Mouse (Mus musculus): Measurements from ENCODE around the gene Trex1. TPM values are rescaled to one million over a fixed set of nuclear protein-coding genes. Genes with fewer than 3 reads are reported as not detected.

Gene Trex1
- polyA plus RNA-seq, 1 experiment = 45.2 TPM

GRCm38 (mm10) chr9:109052490-109053260 lies 6.9 kb downstream of the Trex1 start:
- WGBS = 87% methylated on average over 9 of the region's 9 CpGs
- Histone ChIP-seq H3K27ac (ENCODE audit: insufficient read depth, low read depth, low read length) (no peak overlapping the region), H3K36me3 (ENCODE audit: control insufficient read depth, insufficient read depth, low read length) (no peaks in the 10 kb centered on the region), H3K4me1 (ENCODE audit: control insufficient read depth, insufficient read depth, low read length) (0 out of 2 replicates have a peak, but pooled peaks cover 3% of the 10 kb centered on the region), H3K27me3 (replicated peaks; ENCODE audit: control insufficient read depth, insufficient read depth, low read length) (no peaks in the 10 kb centered on the region), H3K4me3 (ENCODE audit: insufficient read depth, low read depth, low read length) (no peak overlapping the region)
- no peak for TF ChIP-seq POLR2A (IDR thresholded peaks at IDR 0.05; ENCODE audit: low read depth, low read length)
- TF ChIP-seq CTCF (conservative IDR thresholded peaks at IDR 0.05; ENCODE audit: insufficient read depth, insufficient read length, low read depth, low read length) = no peak
- no peak for DNase-seq

DNA sequence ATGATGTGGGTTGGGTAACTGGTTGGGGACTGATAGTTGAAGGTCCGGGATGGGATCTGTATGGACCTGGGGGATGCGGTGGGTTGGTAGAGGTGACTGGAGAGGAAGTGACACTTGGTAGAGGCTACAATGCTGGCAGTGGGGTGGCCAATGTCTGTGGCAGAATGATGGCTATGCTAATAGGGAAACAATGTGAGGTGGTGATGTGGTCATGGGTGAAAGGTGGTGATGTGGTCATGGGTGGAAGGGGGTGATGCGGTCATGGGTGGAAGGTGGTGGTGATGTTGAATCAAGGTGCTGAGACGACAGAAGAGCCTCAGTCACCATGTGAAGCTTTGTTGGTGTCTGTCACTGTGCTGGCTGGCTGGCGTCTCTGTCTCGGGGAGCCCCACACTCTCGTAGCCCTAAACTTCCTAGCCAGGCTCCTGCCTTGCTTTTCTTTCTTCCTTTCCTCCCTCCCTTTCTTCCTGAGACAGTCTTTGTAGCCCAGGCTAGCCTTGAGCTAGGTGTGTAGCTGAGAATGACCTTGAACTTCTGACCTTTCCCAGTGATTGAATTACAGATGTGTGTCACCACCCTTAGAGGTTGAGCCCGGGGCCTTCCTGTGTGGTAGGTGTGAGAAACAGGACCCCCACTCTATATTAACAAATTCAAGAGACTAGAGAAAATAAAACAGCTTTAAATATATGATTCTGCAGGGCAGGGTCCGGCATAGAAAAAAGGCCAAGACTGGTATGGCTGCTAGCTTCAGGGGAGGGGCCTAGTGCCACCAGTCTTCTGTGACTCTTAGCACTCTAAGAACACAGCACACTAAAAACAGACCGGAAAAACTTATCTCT lies 7.7 kb downstream of the Trex1 start:
- Histone ChIP-seq H3K27me3 (replicated peaks; ENCODE audit: control insufficient read depth, insufficient read depth, low read length) (no peaks in the 10 kb centered on the region), H3K4me3 (ENCODE audit: insufficient read depth, low read depth, low read length) (no peak overlapping the region), H3K27ac (ENCODE audit: insufficient read depth, low read depth, low read length) (no peak overlapping the region), H3K36me3 (ENCODE audit: control insufficient read depth, insufficient read depth, low read length) (no peaks in the 10 kb centered on the region), H3K4me1 (ENCODE audit: control insufficient read depth, insufficient read depth, low read length) (0 out of 2 replicates have a peak, but pooled peaks cover 3% of the 10 kb centered on the region)
- WGBS = 91% methylated on average over 10 of the region's 10 CpGs
- no peak for DNase-seq
- TF ChIP-seq POLR2A (IDR thresholded peaks at IDR 0.05; ENCODE audit: low read depth, low read length) (no peak), CTCF (conservative IDR thresholded peaks at IDR 0.05; ENCODE audit: insufficient read depth, insufficient read length, low read depth, low read length) (no peak)

DNA sequence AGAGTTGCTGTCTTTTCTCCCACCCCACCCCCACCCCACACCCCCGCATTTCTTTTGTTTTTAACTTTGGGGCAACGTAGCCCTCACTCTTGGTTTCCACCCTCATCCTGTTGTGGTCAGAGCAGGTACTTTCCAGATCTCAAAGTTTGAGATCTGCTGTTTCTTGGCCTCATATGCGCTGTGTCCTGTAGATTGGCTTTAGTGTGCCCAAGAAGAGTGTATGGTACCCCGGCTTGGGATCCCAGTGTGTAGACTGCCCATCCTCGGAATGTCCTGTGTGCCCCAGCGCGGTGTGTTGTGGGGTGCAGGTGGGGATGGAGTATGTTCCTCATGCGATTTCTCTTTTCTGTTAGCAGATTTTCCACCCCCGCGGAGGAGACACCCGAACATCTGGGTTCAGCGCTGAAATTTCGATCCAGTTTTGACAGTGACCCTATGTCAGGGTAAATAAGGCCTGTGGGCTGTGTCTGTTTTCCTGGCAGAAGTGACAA lies 8.5 kb downstream of the Trex1 start:
- H3K27me3 ChIP-seq (replicated peaks; ENCODE audit: control insufficient read depth, insufficient read depth, low read length) = no peaks in the 10 kb centered on the region
- TF ChIP-seq CTCF (conservative IDR thresholded peaks at IDR 0.05; ENCODE audit: insufficient read depth, insufficient read length, low read depth, low read length) (no peak), POLR2A (IDR thresholded peaks at IDR 0.05; ENCODE audit: low read depth, low read length) (no peak)
- WGBS = 87% methylated on average over 13 of the region's 13 CpGs
- no peak for DNase-seq
- H3K4me1 ChIP-seq (ENCODE audit: control insufficient read depth, insufficient read depth, low read length) = 0 out of 2 replicates have a peak, but pooled peaks cover 3% of the 10 kb centered on the region
- no peaks in the 10 kb centered on the region for H3K36me3 ChIP-seq (ENCODE audit: control insufficient read depth, insufficient read depth, low read length)
- no peak overlapping the region for H3K4me3 ChIP-seq (ENCODE audit: insufficient read depth, low read depth, low read length)
- no peak overlapping the region for H3K27ac ChIP-seq (ENCODE audit: insufficient read depth, low read depth, low read length)

DNA sequence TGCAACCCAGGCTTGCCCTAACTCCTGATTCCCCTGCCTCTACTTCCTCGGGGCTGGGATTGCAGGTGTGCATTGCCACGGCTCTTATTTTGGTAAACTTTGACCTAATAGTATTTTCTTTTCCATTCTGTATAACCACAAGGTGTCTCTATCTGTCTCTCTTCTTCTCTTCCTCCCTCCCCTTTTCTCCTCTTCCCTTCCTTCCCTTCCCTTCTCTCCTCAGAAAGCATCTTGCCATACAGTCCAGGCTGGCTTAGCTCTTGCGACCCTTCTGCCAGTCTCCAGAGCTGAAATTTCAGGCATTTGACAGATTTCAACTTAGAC lies 8.9 kb downstream of the Trex1 start:
- no peaks in the 10 kb centered on the region for H3K27me3 ChIP-seq (replicated peaks; ENCODE audit: control insufficient read depth, insufficient read depth, low read length)
- no peak overlapping the region for H3K27ac ChIP-seq (ENCODE audit: insufficient read depth, low read depth, low read length)
- no peak overlapping the region for H3K4me3 ChIP-seq (ENCODE audit: insufficient read depth, low read depth, low read length)
- 0 out of 2 replicates have a peak, but pooled peaks cover 3% of the 10 kb centered on the region for H3K4me1 ChIP-seq (ENCODE audit: control insufficient read depth, insufficient read depth, low read length)
- H3K36me3 ChIP-seq (ENCODE audit: control insufficient read depth, insufficient read depth, low read length) = no peaks in the 10 kb centered on the region
- no peak for TF ChIP-seq POLR2A (IDR thresholded peaks at IDR 0.05; ENCODE audit: low read depth, low read length)
- TF ChIP-seq CTCF (conservative IDR thresholded peaks at IDR 0.05; ENCODE audit: insufficient read depth, insufficient read length, low read depth, low read length) = no peak
- WGBS = 62% methylated on average over 3 of the region's 3 CpGs
- no peak for DNase-seq

GRCm38 (mm10) chr9:109049996-109050673 lies 9.4 kb downstream of the Trex1 start:
- H3K4me1 ChIP-seq (ENCODE audit: control insufficient read depth, insufficient read depth, low read length) = 0 out of 2 replicates have a peak, but pooled peaks cover 3% of the 10 kb centered on the region
- no peaks in the 10 kb centered on the region for H3K27me3 ChIP-seq (replicated peaks; ENCODE audit: control insufficient read depth, insufficient read depth, low read length)
- WGBS = 71% methylated on average over 9 of the region's 9 CpGs
- TF ChIP-seq CTCF (conservative IDR thresholded peaks at IDR 0.05; ENCODE audit: insufficient read depth, insufficient read length, low read depth, low read length) = no peak
- TF ChIP-seq POLR2A (IDR thresholded peaks at IDR 0.05; ENCODE audit: low read depth, low read length) = no peak
- peak; percentile 36 for DNase-seq
- H3K4me3 ChIP-seq (ENCODE audit: insufficient read depth, low read depth, low read length) = no peak overlapping the region
- H3K36me3 ChIP-seq (ENCODE audit: control insufficient read depth, insufficient read depth, low read length) = no peaks in the 10 kb centered on the region
- no peak overlapping the region for H3K27ac ChIP-seq (ENCODE audit: insufficient read depth, low read depth, low read length)

GRCm38 (mm10) chr9:109049316-109049715 lies 10.2 kb downstream of the Trex1 start:
- Histone ChIP-seq H3K27ac (ENCODE audit: insufficient read depth, low read depth, low read length) (no peak overlapping the region), H3K4me1 (ENCODE audit: control insufficient read depth, insufficient read depth, low read length) (0 out of 2 replicates have a peak, but pooled peaks cover under 1% of the 10 kb centered on the region), H3K4me3 (ENCODE audit: insufficient read depth, low read depth, low read length) (no peak overlapping the region), H3K27me3 (replicated peaks; ENCODE audit: control insufficient read depth, insufficient read depth, low read length) (no peaks in the 10 kb centered on the region), H3K36me3 (ENCODE audit: control insufficient read depth, insufficient read depth, low read length) (no peaks in the 10 kb centered on the region)
- WGBS = 79% methylated on average over 7 of the region's 7 CpGs
- no peak for TF ChIP-seq POLR2A (IDR thresholded peaks at IDR 0.05; ENCODE audit: low read depth, low read length)
- TF ChIP-seq CTCF (conservative IDR thresholded peaks at IDR 0.05; ENCODE audit: insufficient read depth, insufficient read length, low read depth, low read length) = no peak
- DNase-seq = no peak

Measured in kidney, adult 2 months (tissue).